Mouse (Mus musculus) lung, adult 10 weeks (tissue): ENCODE measurements around the gene Gm16181. TPM values are rescaled to one million over a fixed set of nuclear protein-coding genes. Genes with fewer than 3 reads are reported as not detected.

Source experiments
- polyA plus RNA-seq: library from polyadenylated mRNA; stranded (reverse); fragments of 350-450 nt; fragmentation: Illumina TruSeq; extraction: RNeasy Lipid Tissue Mini Kit (QIAGEN cat#74804); gene quantifications from one replicate; pipeline ENCODE4 v1.2.3, GENCODE M21; 2014; ENCODE audit warnings: low read depth, low replicate concordance; ENCODE audit not compliant: insufficient read depth

The Gm16181 gene
- not detected for polyA plus RNA-seq

GRCm38 (mm10) chr17:35220156-35220952 lies at the start of gene Gm16181:
TSS of gene Gm16181 (plus strand) at chr17:35220834.

GRCm38 (mm10) chr17:35175968-35176367 lies 44.7 kb upstream of the Gm16181 start, which contains the start of gene Aif1:
TSS of gene Aif1 (minus strand) at chr17:35176068.

GRCm38 (mm10) chr17:35187959-35188610 lies 32.5 kb upstream of the Gm16181 start, which contains the start of gene Lst1:
TSS of gene Lst1 (minus strand) at chr17:35188439.

GRCm38 (mm10) chr17:35193881-35194843 lies 26.5 kb upstream of the Gm16181 start, which contains the start of gene Ltb:
TSS of gene Ltb (plus strand) at chr17:35194439.

GRCm38 (mm10) chr17:35201787-35202186 lies 18.8 kb upstream of the Gm16181 start, which contains the start of gene Tnf:
TSS of gene Tnf (minus strand) at chr17:35202007.

GRCm38 (mm10) chr17:35204494-35205379 lies 15.9 kb upstream of the Gm16181 start, which contains the start of gene Lta:
TSS of gene Lta (minus strand) at chr17:35205351.

GRCm38 (mm10) chr17:35233114-35233980 lies 12.7 kb downstream of the Gm16181 start, which contains the start of gene Atp6v1g2:
TSS of gene Atp6v1g2 (plus strand) at chr17:35233660.

GRCm38 (mm10) chr17:35235614-35236389 lies 15.2 kb downstream of the Gm16181 start, which contains the start of gene Nfkbil1:
TSS of gene Nfkbil1 (minus strand) at chr17:35235792.

GRCm38 (mm10) chr17:35241305-35242014 lies 20.8 kb downstream of the Gm16181 start, which contains the start of gene Ddx39b:
TSS of gene Ddx39b (plus strand) at chr17:35241746.

GRCm38 (mm10) chr17:35262664-35263522 lies 42.3 kb downstream of the Gm16181 start, which contains the start of gene H2-D1:
TSS of gene H2-D1 (plus strand) at chr17:35262730.

Other genes with a start within 250 kb of the Gm16181 start
- 15.5 TPM for gene Hspa1a, start 248.7 kb upstream of the Gm16181 start, polyA plus RNA-seq
- gene Hspa1l, start 248.1 kb upstream of the Gm16181 start, polyA plus RNA-seq = 1.2 TPM
- 34.0 TPM for gene Lsm2, start 239.0 kb upstream of the Gm16181 start, polyA plus RNA-seq
- gene Vars, start 219.8 kb upstream of the Gm16181 start, polyA plus RNA-seq = 25.7 TPM
- 0.74 TPM for gene Vwa7, start 204.3 kb upstream of the Gm16181 start, polyA plus RNA-seq
- 1.3 TPM for gene Sapcd1, start 192.8 kb upstream of the Gm16181 start, polyA plus RNA-seq
- 3.1 TPM for gene Msh5, start 174.1 kb upstream of the Gm16181 start, polyA plus RNA-seq
- 242 TPM for gene Clic1, start 170.9 kb upstream of the Gm16181 start, polyA plus RNA-seq
- gene Ddah2, start 161.8 kb upstream of the Gm16181 start, polyA plus RNA-seq = 99.2 TPM
- gene Ly6g6c, start 155.4 kb upstream of the Gm16181 start, polyA plus RNA-seq = 2.4 TPM
- gene Mpig6b, start 154.7 kb upstream of the Gm16181 start, polyA plus RNA-seq = 0.84 TPM
- gene Ly6g6e, start 143.9 kb upstream of the Gm16181 start, polyA plus RNA-seq = 1.4 TPM
- 13.1 TPM for gene Ly6g6d, start 142.8 kb upstream of the Gm16181 start, polyA plus RNA-seq
- gene Ly6g6f, start 135.2 kb upstream of the Gm16181 start, polyA plus RNA-seq = not detected
- 72.3 TPM for gene Abhd16a, start 131.6 kb upstream of the Gm16181 start, polyA plus RNA-seq
- not detected for gene Ly6g5c, start 112.6 kb upstream of the Gm16181 start, polyA plus RNA-seq
- gene Ly6g5b, start 105.4 kb upstream of the Gm16181 start, polyA plus RNA-seq = 0.55 TPM
- 23.7 TPM for gene Gpank1, start 99.4 kb upstream of the Gm16181 start, polyA plus RNA-seq
- gene Csnk2b, start 98.8 kb upstream of the Gm16181 start, polyA plus RNA-seq = 116 TPM
- 11.1 TPM for gene D17H6S53E, start 94.5 kb upstream of the Gm16181 start, polyA plus RNA-seq
- not detected for gene Apom, start 88.8 kb upstream of the Gm16181 start, polyA plus RNA-seq
- gene Bag6, start 85.7 kb upstream of the Gm16181 start, polyA plus RNA-seq = 66.8 TPM
- 149 TPM for gene Prrc2a, start 55.9 kb upstream of the Gm16181 start, polyA plus RNA-seq
- gene Aif1, start 44.8 kb upstream of the Gm16181 start, polyA plus RNA-seq = 14.2 TPM
- 56.7 TPM for gene Lst1, start 32.4 kb upstream of the Gm16181 start, polyA plus RNA-seq
- gene Ltb, start 26.4 kb upstream of the Gm16181 start, polyA plus RNA-seq = 46.6 TPM
- gene Tnf, start 18.8 kb upstream of the Gm16181 start, polyA plus RNA-seq = 1.2 TPM
- gene Lta, start 15.5 kb upstream of the Gm16181 start, polyA plus RNA-seq = 0.62 TPM
- gene Atp6v1g2, start 12.8 kb downstream of the Gm16181 start, polyA plus RNA-seq = 3.0 TPM
- 13.6 TPM for gene Nfkbil1, start 15.0 kb downstream of the Gm16181 start, polyA plus RNA-seq
- gene Ddx39b, start 20.9 kb downstream of the Gm16181 start, polyA plus RNA-seq = 120 TPM
- gene H2-D1, start 41.9 kb downstream of the Gm16181 start, polyA plus RNA-seq = 887 TPM
- gene H2-Q1, start 99.6 kb downstream of the Gm16181 start, polyA plus RNA-seq = 0.72 TPM
- 8.2 TPM for gene H2-Q2, start 121.4 kb downstream of the Gm16181 start, polyA plus RNA-seq
- 102 TPM for gene H2-Q4, start 158.8 kb downstream of the Gm16181 start, polyA plus RNA-seq
- 56.1 TPM for gene H2-Q6, start 204.0 kb downstream of the Gm16181 start, polyA plus RNA-seq
- gene H2-Q7, start 218.3 kb downstream of the Gm16181 start, polyA plus RNA-seq = 95.6 TPM
- gene H2-Q10, start 249.3 kb downstream of the Gm16181 start, polyA plus RNA-seq = 7.1 TPM